Mouse (Mus musculus) testis, adult 2 months (tissue): ENCODE measurements around the gene Zbtb42.

Source experiments
- CTCF ChIP-seq: fragments of 200-500 bp; IDR thresholded peaks from 2 replicates; pipeline ENCODE4 v1.5.1; 2012; ENCODE audit warnings: low read depth, mild to moderate bottlenecking, inconsistent platforms, low read length, moderate library complexity; ENCODE audit not compliant: control insufficient read depth, insufficient read depth, insufficient replicate concordance
- POLR2A ChIP-seq: fragments of 200-500 bp; IDR thresholded peaks from 2 replicates; pipeline ENCODE4 v1.6.1; 2012; ENCODE audit warnings: low read depth, mild to moderate bottlenecking, inconsistent platforms, low read length, moderate library complexity; ENCODE audit not compliant: control insufficient read depth

GRCm38 (mm10) chr12:112658619-112659018 is 20.0 kb upstream of the Zbtb42 start:
- TF ChIP-seq CTCF = no peak
- no peak for TF ChIP-seq POLR2A
